Mouse (Mus musculus) liver, adult 2 months (tissue): Measurements from ENCODE around the gene Sbno1.

Experiments used
- CTCF ChIP-seq: fragments of 200-500 bp; IDR thresholded peaks from 2 replicates; pipeline ENCODE4 v1.5.1; 2011; ENCODE audit warnings: low read depth, low read length, control low read depth
- POLR2A ChIP-seq: fragments of 200-500 bp; IDR thresholded peaks from 2 replicates; pipeline ENCODE4 v1.6.1; 2011; ENCODE audit warnings: low read length, control low read depth; ENCODE audit not compliant: insufficient read depth; ENCODE audit errors: extremely low read depth

GRCm38 (mm10) chr5:124349196-124349595 lies 76.6 kb downstream of the Sbno1 start:
- no peak for TF ChIP-seq POLR2A
- no peak for TF ChIP-seq CTCF
